Mouse (Mus musculus): Measurements from ENCODE around the gene Pi16. TPM values are rescaled to one million over a fixed set of nuclear protein-coding genes. Genes with fewer than 3 reads are reported as not detected.
"Not testable (repeated sequence)": the region's sequence is repeated elsewhere in the genome, so short reads cannot be mapped to it uniquely, and the experiment has no call there.

The Pi16 gene
- 0.37 and 0.71 TPM in 2 replicates for total RNA-seq (2012; rRNA removed)

- DNase-seq (ENCODE audit: low read depth, low spot score); H3K9ac ChIP-seq (ENCODE audit: insufficient read depth, low read depth, low read length, poor library complexity, severe bottlenecking); H3K27ac ChIP-seq (ENCODE audit: insufficient read depth, low read depth, low read length, poor library complexity, severe bottlenecking); H3K4me3 ChIP-seq (ENCODE audit: insufficient read depth in 1 of 2, low read depth in 1 of 2, low read length in 2 of 2, poor library complexity in 1 of 2, severe bottlenecking in 1 of 2); H3K9me3 ChIP-seq (ENCODE audit: control insufficient read depth, insufficient read depth, low read depth, low read length); in situ Hi-C loops (cut with MboI; ENCODE audit: low sequenced_read_pairs in 2 of 2, unreplicated experiment in 2 of 2); H3K36me3 ChIP-seq (ENCODE audit: control insufficient read depth, insufficient read depth, low read length, poor library complexity, severe bottlenecking); H3K4me1 ChIP-seq (ENCODE audit: control insufficient read depth in 2 of 2, insufficient read depth in 2 of 2, low read length in 2 of 2, poor library complexity in 1 of 2): not testable (repeated sequence)
- TF ChIP-seq ZNF384 (IDR thresholded peaks at IDR 0.05; ENCODE audit: low read depth, low read length) = 0 out of 2 replicates have a peak, but pooled peaks have one; percentile 28
These were observed at the start of gene Pi16 for GRCm38 (mm10) chr17:29317380-29317779. TSS of gene Pi16 (plus strand) at chr17:29317680.

- no peaks in the 10 kb centered on the region for H3K9me3 ChIP-seq (ENCODE audit: control insufficient read depth, insufficient read depth, low read depth, low read length)
- no peak for TF ChIP-seq HCFC1 (IDR thresholded peaks at IDR 0.05; ENCODE audit: borderline replicate concordance, insufficient read depth, low read length)
- H3K4me1 ChIP-seq (ENCODE audit: control insufficient read depth in 2 of 2, insufficient read depth in 2 of 2, low read length in 2 of 2, poor library complexity in 1 of 2) = peaks cover 0 to 2% of the 10 kb centered on the region in 2 experiments; a peak in 1 of 4 replicates
- no peak for DNase-seq (ENCODE audit: low read depth, low spot score)
- H3K36me3 ChIP-seq (ENCODE audit: control insufficient read depth, insufficient read depth, low read length, poor library complexity, severe bottlenecking) = no peaks in the 10 kb centered on the region
- no peak overlapping the region for H3K27ac ChIP-seq (ENCODE audit: insufficient read depth, low read depth, low read length, poor library complexity, severe bottlenecking)
- no peak overlapping the region; the same call in 1 of the 2 replicates for H3K9ac ChIP-seq (ENCODE audit: insufficient read depth, low read depth, low read length, poor library complexity, severe bottlenecking)
- peak overlapping the region in 1 of 2 experiments; percentile 1; a peak in 1 of 4 replicates for H3K4me3 ChIP-seq (ENCODE audit: insufficient read depth in 1 of 2, low read depth in 1 of 2, low read length in 2 of 2, poor library complexity in 1 of 2, severe bottlenecking in 1 of 2)
- in situ Hi-C loops (cut with MboI; ENCODE audit: low sequenced_read_pairs in 2 of 2, unreplicated experiment in 2 of 2) = no loop called here
These were observed 49.4 kb upstream of the Pi16 start for GRCm38 (mm10) chr17:29267931-29268681.

GRCm38 (mm10) chr17:29268682-29269348 is 48.7 kb upstream of the Pi16 start, which contains the start of gene BC004004:
TSS of gene BC004004 (plus strand) at chr17:29268788.
- H3K4me1 ChIP-seq (ENCODE audit: control insufficient read depth in 2 of 2, insufficient read depth in 2 of 2, low read length in 2 of 2, poor library complexity in 1 of 2) = peaks cover 0 to 2% of the 10 kb centered on the region in 2 experiments; a peak in 1 of 4 replicates
- in situ Hi-C loops (cut with MboI; ENCODE audit: low sequenced_read_pairs in 2 of 2, unreplicated experiment in 2 of 2) = no loop called here
- no peaks in the 10 kb centered on the region for H3K9me3 ChIP-seq (ENCODE audit: control insufficient read depth, insufficient read depth, low read depth, low read length)
- peak; percentile 90 for DNase-seq (ENCODE audit: low read depth, low spot score)
- peak within 1 kb of the TSS; percentile 81 to 87 for H3K4me3 ChIP-seq (ENCODE audit: insufficient read depth in 1 of 2, low read depth in 1 of 2, low read length in 2 of 2, poor library complexity in 1 of 2, severe bottlenecking in 1 of 2)
- no peak within 1 kb of the TSS for H3K27ac ChIP-seq (ENCODE audit: insufficient read depth, low read depth, low read length, poor library complexity, severe bottlenecking)
- H3K36me3 ChIP-seq (ENCODE audit: control insufficient read depth, insufficient read depth, low read length, poor library complexity, severe bottlenecking) = no peaks in the 10 kb centered on the region
- peak within 1 kb of the TSS; percentile 87 for H3K9ac ChIP-seq (ENCODE audit: insufficient read depth, low read depth, low read length, poor library complexity, severe bottlenecking)
- TF ChIP-seq CHD2 (IDR thresholded peaks at IDR 0.05; ENCODE audit: low read depth, low read length) = peak; percentile 99
- TF ChIP-seq ZC3H11A (IDR thresholded peaks at IDR 0.05; ENCODE audit: borderline replicate concordance, low read depth, low read length) = no peak
- peak; percentile 68; the same call in 1 of the 2 replicates for TF ChIP-seq HCFC1 (IDR thresholded peaks at IDR 0.05; ENCODE audit: borderline replicate concordance, insufficient read depth, low read length)
- no peak for TF ChIP-seq ZNF384 (IDR thresholded peaks at IDR 0.05; ENCODE audit: low read depth, low read length)
- no peak for TF ChIP-seq MAFK (IDR thresholded peaks at IDR 0.05; ENCODE audit: insufficient read depth, low read depth, low read length)

- Histone ChIP-seq H3K36me3 (ENCODE audit: control insufficient read depth, insufficient read depth, low read length, poor library complexity, severe bottlenecking) (no peaks in the 10 kb centered on the region), H3K27ac (ENCODE audit: insufficient read depth, low read depth, low read length, poor library complexity, severe bottlenecking) (no peak overlapping the region), H3K4me3 (ENCODE audit: insufficient read depth in 1 of 2, low read depth in 1 of 2, low read length in 2 of 2, poor library complexity in 1 of 2, severe bottlenecking in 1 of 2) (peak overlapping the region; percentile 81 to 87), H3K4me1 (ENCODE audit: control insufficient read depth in 2 of 2, insufficient read depth in 2 of 2, low read length in 2 of 2, poor library complexity in 1 of 2) (peaks cover 0 to 4% of the 10 kb centered on the region in 2 experiments; a peak in 1 of 4 replicates), H3K9ac (ENCODE audit: insufficient read depth, low read depth, low read length, poor library complexity, severe bottlenecking) (peak overlapping the region; percentile 87; the same call in 1 of the 2 replicates), H3K9me3 (ENCODE audit: control insufficient read depth, insufficient read depth, low read depth, low read length) (no peaks in the 10 kb centered on the region)
- in situ Hi-C loops (cut with MboI; ENCODE audit: low sequenced_read_pairs in 2 of 2, unreplicated experiment in 2 of 2) = no loop called here
- no peak for DNase-seq (ENCODE audit: low read depth, low spot score)
- TF ChIP-seq CHD2 (IDR thresholded peaks at IDR 0.05; ENCODE audit: low read depth, low read length) = no peak
- no peak for TF ChIP-seq ZC3H11A (IDR thresholded peaks at IDR 0.05; ENCODE audit: borderline replicate concordance, low read depth, low read length)
- no peak for TF ChIP-seq ZNF384 (IDR thresholded peaks at IDR 0.05; ENCODE audit: low read depth, low read length)
- no peak for TF ChIP-seq MAFK (IDR thresholded peaks at IDR 0.05; ENCODE audit: insufficient read depth, low read depth, low read length)
- no peak for TF ChIP-seq HCFC1 (IDR thresholded peaks at IDR 0.05; ENCODE audit: borderline replicate concordance, insufficient read depth, low read length)
These were observed 48.2 kb upstream of the Pi16 start for GRCm38 (mm10) chr17:29269349-29269706.
